Mouse (Mus musculus) limb, embryonic 13.5 days (tissue): ENCODE results near the gene Lrat. TPM values are rescaled to one million over a fixed set of nuclear protein-coding genes. Genes with fewer than 3 reads are reported as not detected.

Source experiments
- ATAC-seq: fragments of 200-750 bp; cut with Nextera tagmentation; 2 replicates; pipeline ENCODE4 v1.8.0; 2017; ENCODE audit warnings: low read depth, moderate number of reproducible peaks, moderate TSS enrichment; ENCODE audit not compliant: low FRiP score
- H3K27ac ChIP-seq: fragments of 300-500 bp; sonication (generic); 2 replicates; pipeline ENCODE4 v1.5.1; 2015; ENCODE audit warnings: inconsistent platforms, mild to moderate bottlenecking, moderate library complexity
- H3K27me3 ChIP-seq: fragments of 300-500 bp; sonication (generic); 2 replicates; pipeline ENCODE4 v1.6.1; 2015; ENCODE audit warnings: mild to moderate bottlenecking, inconsistent platforms
- H3K36me3 ChIP-seq: fragments of 300-500 bp; sonication (generic); 2 replicates; pipeline ENCODE4 v1.6.1; 2015; ENCODE audit warnings: inconsistent platforms, mild to moderate bottlenecking, moderate library complexity
- H3K4me1 ChIP-seq: fragments of 300-500 bp; sonication (generic); 2 replicates; pipeline ENCODE4 v1.6.1; 2015; ENCODE audit warnings: inconsistent platforms
- H3K4me2 ChIP-seq: fragments of 300-500 bp; sonication (generic); replicated peaks from 2 replicates; pipeline ENCODE4 v1.6.1; 2015; ENCODE audit warnings: inconsistent platforms, mild to moderate bottlenecking, moderate library complexity
- H3K4me3 ChIP-seq: fragments of 300-500 bp; sonication (generic); 2 replicates; pipeline ENCODE4 v1.5.1; 2015; ENCODE audit warnings: moderate library complexity, mild to moderate bottlenecking, inconsistent platforms
- H3K9ac ChIP-seq: fragments of 300-500 bp; sonication (generic); 2 replicates; pipeline ENCODE4 v1.6.1; 2015; ENCODE audit warnings: mild to moderate bottlenecking, inconsistent platforms
- H3K9me3 ChIP-seq: fragments of 300-500 bp; sonication (generic); 2 replicates; pipeline ENCODE4 v1.6.1; 2016; ENCODE audit warnings: inconsistent platforms
- WGBS: fragments of 180-500 bp; shearing (Covaris S2); methylation state at CpG from one replicate; pipeline ENCODE4 v1.1.7; 2015; 5-methylcytosine and 5-hydroxymethylcytosine counted together
- polyA plus RNA-seq: library from polyadenylated mRNA; unstranded; fragments of >200 nt; fragmentation: Nextera tagmentation; extraction: Ambion mirVana; gene quantifications from 2 replicates; pipeline ENCODE4 v1.2.1, GENCODE M21; 2015

The Lrat gene
- polyA plus RNA-seq, 1 experiment from 2014 or later: 0.62 TPM

- ATAC-seq: 0 out of 2 replicates have a peak, but pooled peaks have one; percentile 17
- Histone ChIP-seq H3K27me3 (peaks cover 24% of the 10 kb centered on the region), H3K4me1 (peaks cover 17% of the 10 kb centered on the region), H3K27ac (no peak overlapping the region), H3K9me3 (no peaks in the 10 kb centered on the region), H3K4me2 (peak overlapping the region; percentile 66), H3K9ac (no peak overlapping the region), H3K36me3 (no peaks in the 10 kb centered on the region), H3K4me3 (0 out of 2 replicates have a peak overlapping the region, but pooled peaks have one; percentile 47)
- 6% methylated on average over 4 of the region's 4 CpGs for WGBS
Measured at GRCm38 (mm10) chr3:82877258-82877657, 26.5 kb downstream of the Lrat start.

- ATAC-seq: peak; percentile 95
Measured at GRCm38 (mm10) chr3:82876372-82876739, 27.4 kb downstream of the Lrat start, which contains the start of gene Rbm46. TSS of gene Rbm46 (minus strand) at chr3:82876483.

GRCm38 (mm10) chr3:82875671-82876371, 28.0 kb downstream of the Lrat start:
- Histone ChIP-seq H3K4me3 (peak overlapping the region; percentile 47), H3K27ac (no peak overlapping the region), H3K4me2 (peak overlapping the region; percentile 66), H3K36me3 (no peaks in the 10 kb centered on the region), H3K4me1 (peaks cover 17% of the 10 kb centered on the region), H3K27me3 (peaks cover 24% of the 10 kb centered on the region), H3K9ac (peak overlapping the region; percentile 56), H3K9me3 (no peaks in the 10 kb centered on the region)
- WGBS: 23% methylated on average over 51 of the region's 69 CpGs
- ATAC-seq: no peak; the same call in 1 of the 2 replicates

More at GRCm38 (mm10) chr3:82876372-82876739, 27.4 kb downstream of the Lrat start, which contains the start of gene Rbm46:
- no peak within 1 kb of the TSS for H3K27ac ChIP-seq
- peak within 1 kb of the TSS; percentile 66 for H3K4me2 ChIP-seq
- WGBS: 23% methylated on average over 36 of the region's 36 CpGs
- H3K4me1 ChIP-seq: peaks cover 17% of the 10 kb centered on the region
- H3K27me3 ChIP-seq: peaks cover 24% of the 10 kb centered on the region
- no peaks in the 10 kb centered on the region for H3K9me3 ChIP-seq
- peak within 1 kb of the TSS; percentile 47 for H3K4me3 ChIP-seq
- no peaks in the 10 kb centered on the region for H3K36me3 ChIP-seq
- H3K9ac ChIP-seq: peak within 1 kb of the TSS; percentile 56

GRCm38 (mm10) chr3:82857414-82858077, 46.2 kb downstream of the Lrat start:
- ATAC-seq: no peak
- Histone ChIP-seq H3K27me3 (0 out of 2 replicates have a peak, but pooled peaks cover 3% of the 10 kb centered on the region), H3K4me3 (no peak overlapping the region), H3K4me1 (no peaks in the 10 kb centered on the region), H3K27ac (no peak overlapping the region), H3K4me2 (no peak overlapping the region), H3K9ac (no peak overlapping the region), H3K36me3 (no peaks in the 10 kb centered on the region), H3K9me3 (no peaks in the 10 kb centered on the region)
- 20% methylated on average over 4 of the region's 4 CpGs for WGBS

Other genes starting within 250 kb of the Lrat start
- gene Rbm46, start 27.5 kb downstream of the Lrat start, polyA plus RNA-seq: 5.5 and 6.4 TPM in 2 replicates
- gene Fgg, start 103.8 kb upstream of the Lrat start, polyA plus RNA-seq: 0.10 and 1.1 TPM in 2 replicates
- gene Fga, start 122.1 kb upstream of the Lrat start, polyA plus RNA-seq: 0.09 and 1.0 TPM in 2 replicates
- 0.78 TPM in 1 of 2 replicates, not detected in the other for gene Fgb, start 145.9 kb upstream of the Lrat start, polyA plus RNA-seq
- 115 TPM in 2 replicates for gene Plrg1, start 151.5 kb upstream of the Lrat start, polyA plus RNA-seq
- gene Dchs2, start 224.0 kb upstream of the Lrat start, polyA plus RNA-seq: 0.72 and 0.84 TPM in 2 replicates